Mouse (Mus musculus) left cerebral cortex, adult 9 months (tissue): ENCODE measurements at regions not wholly inside any gene's neighbourhood (a gene's known extent, or its start where the extent isn't known, plus 50 kb on each side); places are given as distances from the start of the nearest gene placed in this dataset.
A peak's percentile ranks its signal among the peaks of the same experiment; 100 is the strongest.

Source experiments
- DNase-seq, 2 experiments: peaks; one replicate each; pipeline ENCODE4 v3.0.0; 2022; ENCODE audit warnings: low spot score in 2 of 2

DNA sequence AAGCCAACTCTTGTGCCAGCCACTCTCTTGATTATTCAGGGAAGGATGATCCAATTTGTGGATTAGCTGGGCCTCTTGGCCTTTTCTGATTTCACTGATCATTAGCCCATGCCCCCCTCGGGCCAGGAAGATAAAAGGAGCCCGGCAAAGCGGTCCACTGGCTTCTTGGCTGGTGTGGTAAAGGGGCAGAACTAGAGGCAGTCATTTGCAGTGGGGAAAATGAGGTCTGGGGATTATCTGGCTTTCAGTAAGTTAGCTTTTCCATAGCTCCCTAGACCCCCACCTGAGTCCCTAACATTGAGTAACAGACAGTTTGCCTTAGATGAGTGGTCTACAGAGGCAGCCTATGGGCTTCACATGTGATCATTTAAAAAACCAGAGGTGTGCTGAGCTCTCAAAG lies 163.7 kb downstream of the Insig2 start:
- no peak for DNase-seq

DNA sequence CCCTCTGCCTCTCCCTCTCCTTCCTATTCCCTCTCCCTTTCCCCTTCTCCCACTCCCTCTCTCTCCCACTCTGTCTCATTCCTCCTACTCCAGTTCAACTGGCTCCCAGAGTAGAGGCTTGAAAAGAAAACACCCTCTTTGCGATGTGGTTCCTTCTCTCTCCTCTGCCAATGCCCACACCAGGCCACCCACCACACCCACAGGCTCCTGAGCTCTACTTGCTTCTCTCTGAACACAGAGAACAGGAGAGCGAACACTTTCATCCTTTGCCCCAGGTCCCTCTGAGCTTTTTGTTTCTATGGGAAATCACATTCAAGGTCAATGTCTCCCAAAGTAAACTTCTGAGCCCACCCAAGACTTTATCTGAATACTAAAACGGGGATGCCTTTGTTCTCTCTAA lies 155.8 kb downstream of the Insig2 start:
- DNase-seq = no peak

DNA sequence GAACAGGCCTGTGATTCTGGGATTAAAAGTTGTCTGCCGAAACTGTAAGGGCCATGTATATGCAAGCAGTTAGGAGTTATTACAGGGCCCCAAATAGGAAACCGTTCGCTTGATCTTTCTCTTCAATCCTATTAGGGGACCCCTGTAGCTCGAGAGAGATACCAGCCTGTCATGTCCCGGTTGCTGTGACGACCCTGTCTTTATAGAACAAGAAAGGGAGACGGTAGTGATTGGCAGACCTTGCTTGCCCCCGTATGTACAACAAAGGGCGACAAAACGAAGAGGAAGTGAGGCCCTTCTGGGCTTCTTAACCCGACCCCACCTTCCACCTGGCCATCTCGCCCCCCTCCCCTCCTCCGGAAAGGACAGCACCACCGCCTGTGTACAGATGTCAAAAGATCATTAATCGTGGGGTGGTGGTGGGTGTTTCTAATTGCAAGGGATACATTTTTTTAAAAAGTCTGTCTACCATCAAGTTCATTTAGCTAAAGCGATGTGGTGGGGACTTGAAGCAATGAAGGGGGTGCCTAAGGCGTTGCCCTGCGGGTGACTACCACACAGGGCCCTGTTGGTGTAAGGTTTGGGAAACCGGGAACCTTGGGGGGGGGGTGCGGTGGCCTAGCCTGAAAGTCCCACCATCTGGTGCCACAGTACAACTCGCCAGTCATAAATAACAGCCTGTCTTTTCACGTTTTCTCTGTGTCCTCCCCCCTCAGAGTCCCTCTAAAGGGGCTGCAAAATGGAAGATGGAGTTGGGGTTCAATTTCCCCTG lies 155.1 kb downstream of the Insig2 start:
- DNase-seq = no peak

DNA sequence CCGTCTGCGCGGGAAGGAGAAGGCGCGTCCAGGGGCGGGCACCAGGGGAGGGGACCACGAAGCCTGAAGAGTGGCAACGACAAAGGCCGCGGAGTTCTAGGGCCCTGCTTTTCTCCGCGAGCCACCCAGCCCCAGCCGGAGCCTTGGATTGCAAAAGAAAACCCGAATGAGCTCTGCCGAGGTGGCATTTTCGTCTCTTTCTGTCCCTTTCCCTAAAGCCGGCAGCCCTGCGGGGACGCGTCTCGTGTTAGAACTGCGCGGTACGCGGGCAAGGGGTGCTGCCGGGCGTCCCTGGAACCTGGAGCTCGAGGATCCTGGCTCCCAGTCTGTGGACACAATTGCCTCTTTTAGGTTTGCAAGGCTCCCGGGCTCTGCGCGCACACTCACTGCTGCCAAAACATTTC lies 154.5 kb downstream of the Insig2 start:
- no peak for DNase-seq

DNA sequence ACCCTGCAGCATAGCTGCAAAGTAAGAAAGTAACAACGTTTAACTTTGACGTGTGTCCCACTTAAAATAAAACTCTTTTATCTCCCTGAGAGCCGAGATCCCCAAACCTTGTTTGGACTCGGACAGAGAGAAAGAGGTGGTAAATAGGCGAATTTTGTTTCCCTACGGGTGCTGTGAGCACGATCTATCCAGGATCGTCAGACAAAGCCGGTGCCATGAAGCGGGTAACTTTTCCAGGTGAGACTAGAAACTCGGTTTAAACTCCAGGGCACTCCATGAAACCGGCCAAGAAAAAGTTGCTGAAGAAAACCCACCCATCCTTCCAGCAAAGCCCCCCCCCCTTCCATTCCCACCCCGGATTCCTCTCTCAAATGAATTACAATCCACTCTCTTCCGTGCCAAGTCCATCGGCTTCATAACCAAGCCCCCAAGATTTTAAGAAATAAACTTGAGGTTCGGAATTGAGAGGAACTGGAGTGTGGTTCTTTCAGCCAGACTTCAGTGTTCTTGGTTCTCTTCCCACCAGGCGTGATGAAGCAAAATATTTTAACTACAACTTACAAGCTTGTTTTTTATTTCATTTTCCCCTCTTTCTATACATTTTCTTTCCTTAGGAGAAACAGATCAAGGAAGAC lies 153.7 kb downstream of the Insig2 start:
- DNase-seq = no peak

DNA sequence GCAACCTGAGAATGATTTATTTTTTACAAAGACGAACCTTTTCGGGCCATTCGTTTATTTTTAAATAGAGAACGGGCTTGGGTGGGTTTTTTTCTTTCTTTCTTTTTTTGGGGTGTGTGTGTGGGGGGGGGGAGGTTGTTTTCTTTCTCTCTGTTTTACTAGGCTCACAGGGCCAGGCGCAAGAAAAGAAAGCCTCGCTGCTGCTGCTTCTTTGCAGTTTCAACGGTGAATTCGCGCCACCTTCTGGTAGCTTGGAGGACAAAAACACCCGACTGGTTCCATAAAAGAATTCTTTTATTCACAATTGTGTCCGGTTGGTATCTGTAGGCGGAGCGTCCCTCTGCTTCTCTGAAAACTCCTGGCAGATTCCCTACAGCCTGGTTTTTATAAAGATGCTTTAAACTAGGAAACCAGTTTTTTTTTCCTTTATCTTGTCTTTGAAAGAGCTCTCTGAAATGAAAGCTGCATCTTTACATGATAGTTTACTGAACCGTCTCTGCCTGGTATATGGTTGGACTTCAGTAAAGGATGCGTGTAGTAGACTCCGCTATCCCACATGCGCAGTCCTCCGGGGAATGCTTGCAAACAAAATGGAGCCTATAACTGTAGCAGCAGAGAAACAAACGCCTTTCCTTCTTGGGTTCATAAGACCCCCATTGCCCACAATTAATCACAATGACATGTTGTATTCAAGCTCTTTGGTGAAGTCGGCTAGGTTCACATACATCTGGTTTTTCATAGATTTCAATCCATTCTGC lies 151.9 kb downstream of the Insig2 start:
- peak; percentile 31 to 89 for DNase-seq

DNA sequence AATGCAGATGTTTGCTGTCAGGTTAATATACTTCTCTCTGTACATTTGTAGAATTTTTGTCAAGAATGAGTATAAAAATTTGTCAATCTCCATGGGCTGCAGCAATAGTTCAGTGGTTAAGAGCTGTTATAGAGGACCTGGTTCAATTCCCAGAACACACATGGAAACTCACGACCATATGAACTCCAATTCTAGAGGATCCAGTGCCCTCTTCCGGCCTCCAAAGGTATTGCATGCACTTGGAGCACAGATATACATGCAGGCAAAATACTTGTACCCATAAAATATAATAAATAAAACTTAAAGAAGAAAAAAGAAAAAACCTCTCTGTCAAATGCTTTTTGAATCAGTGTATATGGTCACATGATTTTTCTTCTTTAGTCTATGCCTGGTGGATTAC lies 143.5 kb downstream of the Insig2 start:
- DNase-seq = no peak

DNA sequence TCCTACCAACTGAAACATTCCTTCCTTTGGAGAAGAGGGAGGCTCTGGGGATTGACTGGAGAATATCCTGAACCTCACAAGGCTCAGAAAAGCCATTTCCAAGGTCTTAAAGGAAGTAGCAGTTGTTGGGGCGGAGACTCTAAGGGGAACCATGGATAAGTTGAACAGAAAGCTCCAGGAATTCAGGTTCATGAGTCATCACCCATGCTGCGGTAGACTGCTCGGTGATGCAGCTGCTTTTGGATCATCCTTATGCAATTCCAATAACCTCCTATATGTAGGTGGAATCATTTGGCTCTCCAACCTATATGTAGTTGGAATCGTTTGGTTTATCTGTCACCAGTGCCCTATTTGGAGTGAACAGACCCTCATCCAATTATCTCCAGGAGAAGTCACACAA lies 137.6 kb downstream of the Insig2 start:
- no peak for DNase-seq

DNA sequence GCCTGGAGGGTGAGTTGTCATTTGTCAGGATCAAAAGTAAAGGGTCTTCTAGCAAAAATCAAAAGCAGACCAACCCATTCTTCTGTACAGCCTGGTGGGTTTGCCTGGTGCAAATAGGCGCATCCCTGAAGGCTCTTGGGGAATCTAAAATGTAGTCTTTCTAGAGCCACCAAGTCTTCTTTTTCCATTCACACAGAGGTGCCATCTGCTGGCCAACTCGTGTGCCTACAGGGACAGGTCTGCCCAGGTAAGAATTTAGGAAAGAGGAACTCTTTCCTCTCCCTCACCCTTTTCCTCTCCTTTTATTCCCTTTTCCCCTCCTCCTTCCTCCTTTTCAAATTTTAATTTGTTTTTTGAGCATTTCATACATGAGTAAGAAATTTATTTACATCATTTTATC lies 116.5 kb downstream of the Insig2 start:
- DNase-seq = peak in 1 of 2 experiments; percentile 3

DNA sequence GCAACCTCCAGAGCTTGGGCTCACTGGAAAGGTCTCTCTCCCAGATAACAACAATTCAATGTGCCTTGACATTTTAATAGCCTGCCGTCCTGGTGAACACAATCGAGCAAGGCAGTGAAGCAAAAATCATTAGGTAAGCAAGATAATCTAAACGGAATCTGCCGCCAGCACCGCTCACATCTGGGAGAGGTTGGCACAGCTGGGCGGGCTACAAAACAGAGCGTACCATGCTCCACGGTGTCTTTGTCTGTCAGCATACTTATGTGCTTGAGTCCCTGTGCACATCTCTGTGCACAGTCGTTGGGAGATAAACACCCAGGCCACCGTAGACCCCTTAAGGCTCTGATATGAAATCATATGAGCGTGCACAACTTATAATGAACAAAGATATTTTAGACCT lies 108.1 kb downstream of the Insig2 start:
- no peak for DNase-seq

DNA sequence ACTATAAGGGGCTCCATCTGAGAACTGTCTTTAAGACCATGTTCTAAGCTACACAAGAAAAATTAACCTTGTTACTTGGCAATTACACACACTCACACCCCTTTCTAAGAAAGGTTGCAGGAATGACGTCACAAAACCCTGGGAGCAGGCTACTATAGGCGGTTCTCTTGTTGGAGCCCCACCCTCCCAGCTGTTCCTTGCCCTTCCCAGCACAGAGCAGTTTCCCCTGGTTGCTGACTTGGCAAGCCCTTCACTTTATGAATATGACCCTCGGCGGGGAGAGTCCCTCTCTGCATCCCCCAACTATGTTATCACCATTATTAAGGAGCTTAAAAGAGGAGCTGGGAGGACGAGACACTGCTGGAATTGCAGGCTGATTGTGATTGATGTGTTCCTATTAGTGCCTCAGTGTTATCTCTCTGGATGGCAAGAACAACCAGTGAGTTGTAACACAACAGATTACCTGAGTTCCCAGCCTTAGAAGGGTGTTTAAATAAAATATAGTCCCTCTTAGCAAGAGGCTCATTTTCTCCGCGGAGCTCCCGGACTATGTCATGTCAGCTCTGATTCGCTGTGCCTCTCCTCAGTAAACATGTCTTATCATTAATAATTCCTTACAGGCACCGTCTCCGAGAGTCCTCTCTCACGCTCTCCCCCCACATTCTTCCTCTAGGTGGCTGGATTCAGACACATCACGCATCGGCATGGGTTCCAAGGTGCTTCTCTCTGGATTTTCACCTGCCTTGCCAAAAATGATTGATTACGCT lies 105.7 kb downstream of the Insig2 start:
- DNase-seq = no peak

DNA sequence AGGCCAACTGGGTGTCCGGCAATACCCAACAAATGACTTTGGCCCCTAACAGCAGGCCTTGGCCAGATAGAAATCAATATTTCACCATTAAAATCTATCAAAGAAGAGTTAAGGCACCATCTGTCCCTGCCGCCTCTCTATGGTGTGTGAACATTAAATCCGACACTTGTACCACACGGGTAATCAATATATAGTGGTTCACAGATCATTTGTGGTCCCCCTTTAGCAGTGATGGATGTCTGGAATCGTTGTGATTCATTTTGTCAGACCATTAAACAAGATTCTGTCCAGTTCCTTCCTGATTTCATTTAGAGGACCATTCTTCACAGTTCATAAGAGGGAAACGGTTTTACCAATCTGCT lies 105.2 kb downstream of the Insig2 start:
- no peak for DNase-seq

DNA sequence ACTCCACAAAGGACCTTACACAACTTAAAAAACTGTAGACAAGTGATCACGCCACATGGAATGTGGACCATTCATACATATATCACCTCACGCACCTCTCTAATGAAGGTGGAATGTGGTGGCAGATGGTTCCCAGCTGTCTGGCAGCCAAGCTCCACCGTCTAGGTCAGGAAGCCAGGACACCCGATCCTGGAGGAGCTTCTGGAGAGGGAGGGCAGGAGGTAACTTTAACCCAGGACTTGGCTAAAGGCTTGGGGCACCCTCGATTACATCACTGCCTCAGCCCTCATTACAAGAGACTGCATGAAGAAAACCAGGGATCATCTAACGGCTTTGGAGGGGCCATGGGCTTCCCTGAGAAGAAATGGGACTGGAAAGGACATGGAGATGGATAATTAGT lies 88.8 kb downstream of the Insig2 start:
- DNase-seq = no peak

DNA sequence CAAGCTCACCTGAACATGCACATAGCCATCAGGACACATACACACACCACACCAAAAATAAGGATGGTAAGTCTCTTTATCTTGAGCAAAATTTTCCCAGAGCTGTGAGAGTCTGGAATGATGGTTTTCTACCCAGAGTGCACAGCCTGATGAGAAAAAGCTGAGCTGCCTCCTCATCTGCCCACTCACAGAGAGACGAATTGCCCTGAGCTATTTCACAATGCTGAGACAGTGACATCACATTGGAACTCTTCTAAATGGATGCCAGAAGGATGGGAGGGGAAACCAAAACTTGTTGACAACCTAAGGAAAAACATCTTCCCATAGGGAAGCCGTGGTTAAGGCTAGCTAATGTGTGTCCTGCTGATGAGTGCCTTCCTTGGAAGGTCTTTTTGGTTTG lies 84.8 kb downstream of the Insig2 start:
- peak in 1 of 2 experiments; percentile 7 for DNase-seq

DNA sequence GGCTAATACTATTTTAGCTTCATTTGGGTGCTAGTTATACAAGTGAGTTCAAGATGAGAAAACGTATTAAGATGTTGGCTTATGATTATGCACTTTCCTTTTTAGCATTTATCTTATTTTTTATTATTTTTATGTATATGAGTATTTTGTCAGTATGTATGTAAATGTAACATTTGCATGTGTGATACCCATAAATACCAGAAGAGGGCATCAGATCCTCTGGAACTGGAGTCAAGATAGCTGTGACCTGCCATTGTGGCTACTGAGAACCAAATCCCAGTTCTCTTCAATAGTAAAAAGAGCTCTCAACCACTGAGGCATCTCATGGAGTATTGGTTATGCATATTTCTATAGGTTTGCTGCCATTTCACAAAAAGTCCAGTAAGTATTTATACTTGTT lies 83.3 kb downstream of the Insig2 start:
- DNase-seq = no peak

DNA sequence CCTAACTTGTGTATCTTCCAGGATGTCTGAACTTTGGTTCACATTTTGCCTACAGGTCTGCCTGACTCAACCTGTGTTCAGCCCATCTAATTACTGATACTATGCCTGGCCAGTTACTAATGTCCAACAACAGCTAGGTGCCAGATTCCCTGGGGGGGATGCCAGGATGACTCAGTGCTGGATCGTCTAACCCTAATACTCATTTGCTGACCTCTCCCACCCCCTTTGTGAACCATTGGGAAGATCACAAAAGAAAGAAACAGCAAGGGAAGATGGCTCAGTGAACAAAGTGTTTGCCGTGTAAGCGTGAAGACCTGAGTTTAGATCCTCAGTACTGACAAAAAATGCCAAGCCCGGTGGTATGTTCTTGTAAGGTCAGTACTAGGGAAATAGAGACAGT lies 81.7 kb downstream of the Insig2 start:
- no peak for DNase-seq

DNA sequence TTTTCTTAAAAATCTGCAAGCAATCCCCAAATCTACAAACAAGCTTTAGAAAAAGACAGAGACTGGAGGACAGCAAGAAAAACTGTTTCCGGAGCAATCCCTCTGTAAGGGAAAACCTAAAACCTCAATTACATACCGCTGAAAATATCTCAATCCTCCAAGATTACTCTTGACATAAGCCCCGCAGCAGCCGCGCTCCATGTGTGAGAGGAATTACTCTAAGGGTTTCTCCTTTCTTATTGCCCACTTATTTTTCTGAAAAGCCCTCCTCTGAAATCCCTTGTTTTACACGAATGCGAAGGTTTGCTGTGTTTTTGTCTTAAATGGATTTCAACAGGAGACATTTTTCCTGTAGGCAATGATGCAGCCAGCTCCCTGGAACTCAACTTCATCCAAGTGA lies 80.3 kb downstream of the Insig2 start:
- DNase-seq = no peak

DNA sequence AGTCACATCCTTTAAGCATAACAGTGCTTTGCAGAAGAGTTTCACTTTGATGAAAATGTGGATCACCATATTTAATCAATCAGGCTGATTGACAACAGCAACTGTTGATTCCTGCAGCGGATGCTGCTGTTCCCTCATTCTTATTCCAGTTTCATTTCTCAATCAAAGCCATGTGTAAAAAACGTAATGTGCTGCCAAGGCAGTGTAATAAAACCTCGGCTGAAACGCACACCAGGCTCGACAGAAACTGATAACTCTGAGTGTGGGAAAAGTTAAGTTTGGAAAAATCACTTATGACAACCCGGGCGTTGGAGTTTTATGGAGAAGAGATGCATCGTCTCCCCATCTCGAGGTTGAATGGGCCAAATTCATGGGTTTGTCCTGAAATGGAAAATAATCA lies 78.2 kb downstream of the Insig2 start:
- no peak for DNase-seq
